20 mouse cellular contexts compared by ENCODE assay signal in the genomic region with DNA sequence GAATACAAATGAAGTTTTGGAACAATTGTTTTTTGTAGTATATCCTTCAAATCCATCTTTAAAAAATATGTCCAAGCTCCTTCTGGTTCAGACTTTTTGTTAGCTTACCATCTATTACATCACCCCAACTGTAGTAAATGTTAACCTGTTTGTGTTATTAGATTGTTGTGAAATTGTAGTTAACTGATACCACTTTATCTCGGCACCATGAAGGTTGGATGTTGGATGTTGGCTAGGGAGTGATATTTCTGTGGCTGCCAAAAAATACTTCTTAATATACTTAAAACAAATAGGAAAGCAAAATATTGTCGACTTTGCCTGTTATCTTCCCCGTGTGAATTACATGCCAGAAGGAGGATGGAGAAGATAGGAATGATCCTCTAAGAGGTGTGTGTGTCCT.
DNase-seq lines count a peak whose midpoint lies in the region; ATAC-seq and TF ChIP-seq lines count a peak whose summit lies in the region.
"Had no signal": no experiment of that assay in that cellular context is flagged by ENCODE, and none has a peak within 500 bp of the region (broad histone marks: within the 10 kb centered on the region; RNA-seq: fewer than 3 reads in every experiment).

No protein-coding gene starts in this region.

- no peak overlapping the region for H3K4me3 ChIP-seq in forebrain, embryonic 14.5 days (ENCODE audit: low read depth, low read length)
- H3K4me3 ChIP-seq in forebrain, embryonic 12.5 days (replicated peaks): no peak overlapping the region
- H3K4me3 ChIP-seq in hindbrain, embryonic 15.5 days: no peak overlapping the region
- H3K4me3 ChIP-seq in hindbrain, embryonic 10.5 days: no peak overlapping the region
- no peak overlapping the region for H3K4me3 ChIP-seq in midbrain, embryonic 16.5 days (ENCODE audit: low read depth, low read length)
- no peak overlapping the region for H3K4me3 ChIP-seq in midbrain, postnatal 0 days (ENCODE audit: low read depth, low read length)
- no peak overlapping the region for H3K4me3 ChIP-seq in hindbrain, embryonic 16.5 days (ENCODE audit: low read length)
- H3K4me3 ChIP-seq: embryonic facial prominence, embryonic 13.5 days; heart, embryonic 10.5 days had no signal

- intact Hi-C loops in heart, postnatal 25 days (cut with DNase I): no loop called here

- H3K27ac ChIP-seq in forebrain, embryonic 14.5 days (ENCODE audit: low read depth, low read length): 0 out of 2 replicates have a peak overlapping the region, but pooled peaks have one; percentile 39
- no peak overlapping the region for H3K27ac ChIP-seq in forebrain, embryonic 12.5 days
- peak overlapping the region; percentile 81 for H3K27ac ChIP-seq in hindbrain, embryonic 15.5 days (replicated peaks)
- no peak overlapping the region for H3K27ac ChIP-seq in hindbrain, embryonic 10.5 days
- peak overlapping the region; percentile 73 for H3K27ac ChIP-seq in midbrain, embryonic 16.5 days (ENCODE audit: low read length)
- H3K27ac ChIP-seq in midbrain, postnatal 0 days (ENCODE audit: low read depth, low read length): no peak overlapping the region
- H3K27ac ChIP-seq in hindbrain, embryonic 16.5 days (ENCODE audit: low read depth, low read length): peak overlapping the region; percentile 49; the same call in 1 of the 2 replicates
- H3K27ac ChIP-seq: embryonic facial prominence, embryonic 13.5 days; heart, embryonic 10.5 days had no signal

- H3K36me3 ChIP-seq in forebrain, embryonic 14.5 days (ENCODE audit: control insufficient read depth, insufficient read depth, low read length): no peaks in the 10 kb centered on the region
- no peaks in the 10 kb centered on the region for H3K36me3 ChIP-seq in forebrain, embryonic 12.5 days (replicated peaks)
- no peaks in the 10 kb centered on the region for H3K36me3 ChIP-seq in hindbrain, embryonic 15.5 days
- H3K36me3 ChIP-seq in hindbrain, embryonic 10.5 days: no peaks in the 10 kb centered on the region
- H3K36me3 ChIP-seq in midbrain, embryonic 16.5 days (ENCODE audit: control insufficient read depth, insufficient read depth, low read length): no peaks in the 10 kb centered on the region
- no peaks in the 10 kb centered on the region for H3K36me3 ChIP-seq in midbrain, postnatal 0 days (ENCODE audit: insufficient read depth, low read length)
- no peaks in the 10 kb centered on the region for H3K36me3 ChIP-seq in hindbrain, embryonic 16.5 days (ENCODE audit: control insufficient read depth, insufficient read depth, low read length)
- H3K36me3 ChIP-seq: embryonic facial prominence, embryonic 13.5 days; heart, embryonic 10.5 days had no signal

- no peak for ATAC-seq in forebrain, embryonic 14.5 days
- no peak for ATAC-seq in forebrain, embryonic 12.5 days (ENCODE audit: low FRiP score)
- no peak for ATAC-seq in hindbrain, embryonic 15.5 days (ENCODE audit: low FRiP score, low read depth)
- ATAC-seq in midbrain, embryonic 16.5 days: no peak
- no peak for ATAC-seq in midbrain, postnatal 0 days (ENCODE audit: low FRiP score)
- no peak for ATAC-seq in hindbrain, embryonic 16.5 days
- ATAC-seq: activated CD4-positive, CD25-positive, alpha-beta regulatory T cell, adult 4 months; Patski had no signal

- no peak overlapping the region for H3K4me2 ChIP-seq in forebrain, embryonic 14.5 days (ENCODE audit: low read length)
- no peak overlapping the region for H3K4me2 ChIP-seq in forebrain, embryonic 12.5 days
- H3K4me2 ChIP-seq in hindbrain, embryonic 15.5 days: no peak overlapping the region
- no peak overlapping the region for H3K4me2 ChIP-seq in midbrain, embryonic 16.5 days (ENCODE audit: low read length)
- no peak overlapping the region for H3K4me2 ChIP-seq in midbrain, postnatal 0 days (ENCODE audit: low read depth, low read length, poor library complexity, severe bottlenecking)
- H3K4me2 ChIP-seq in hindbrain, embryonic 16.5 days (ENCODE audit: low read length): no peak overlapping the region
- H3K4me2 ChIP-seq: embryonic facial prominence, embryonic 13.5 days had no signal

- H3K4me1 ChIP-seq in forebrain, embryonic 14.5 days (ENCODE audit: control insufficient read depth, insufficient read depth, low read length): peaks cover 4% of the 10 kb centered on the region; the same call in 1 of the 2 replicates
- peaks cover 8% of the 10 kb centered on the region; the same call in 1 of the 2 replicates for H3K4me1 ChIP-seq in forebrain, embryonic 12.5 days
- peaks cover 25% of the 10 kb centered on the region for H3K4me1 ChIP-seq in hindbrain, embryonic 15.5 days (replicated peaks)
- no peaks in the 10 kb centered on the region for H3K4me1 ChIP-seq in hindbrain, embryonic 10.5 days (replicated peaks)
- peaks cover 22% of the 10 kb centered on the region for H3K4me1 ChIP-seq in midbrain, embryonic 16.5 days (ENCODE audit: control insufficient read depth, insufficient read depth, low read length)
- peaks cover 11% of the 10 kb centered on the region; the same call in 1 of the 2 replicates for H3K4me1 ChIP-seq in midbrain, postnatal 0 days (ENCODE audit: insufficient read depth, low read length)
- H3K4me1 ChIP-seq in hindbrain, embryonic 16.5 days (ENCODE audit: control insufficient read depth, insufficient read depth, low read depth, low read length): peaks cover 17% of the 10 kb centered on the region

- no peaks in the 10 kb centered on the region for H3K9me3 ChIP-seq in forebrain, embryonic 14.5 days (replicated peaks; ENCODE audit: control insufficient read depth, low read length)
- no peaks in the 10 kb centered on the region for H3K9me3 ChIP-seq in forebrain, embryonic 12.5 days
- no peaks in the 10 kb centered on the region for H3K9me3 ChIP-seq in hindbrain, embryonic 15.5 days
- no peaks in the 10 kb centered on the region for H3K9me3 ChIP-seq in hindbrain, embryonic 10.5 days
- no peaks in the 10 kb centered on the region for H3K9me3 ChIP-seq in midbrain, embryonic 16.5 days (replicated peaks; ENCODE audit: control insufficient read depth, low read length, poor library complexity, severe bottlenecking)
- H3K9me3 ChIP-seq in midbrain, postnatal 0 days (ENCODE audit: low read length): no peaks in the 10 kb centered on the region
- no peaks in the 10 kb centered on the region for H3K9me3 ChIP-seq in hindbrain, embryonic 16.5 days (ENCODE audit: control insufficient read depth, low read length)
- H3K9me3 ChIP-seq: embryonic facial prominence, embryonic 13.5 days; heart, embryonic 10.5 days had no signal

- WGBS in forebrain, embryonic 14.5 days: 84% methylated on average over 3 of the region's 3 CpGs
- 91% methylated on average over 3 of the region's 3 CpGs for WGBS in forebrain, embryonic 12.5 days
- 80% methylated on average over 3 of the region's 3 CpGs for WGBS in hindbrain, embryonic 15.5 days
- WGBS in hindbrain, embryonic 10.5 days: 86% methylated on average over 3 of the region's 3 CpGs
- 87% methylated on average over 3 of the region's 3 CpGs for WGBS in midbrain, embryonic 16.5 days
- WGBS in midbrain, postnatal 0 days: 75% methylated on average over 3 of the region's 3 CpGs
- WGBS in hindbrain, embryonic 16.5 days: 75% methylated on average over 3 of the region's 3 CpGs

- no peak for TF ChIP-seq CTCF in midbrain, postnatal 0 days (IDR thresholded peaks at IDR 0.05)

- no peak for DNase-seq in forebrain, embryonic 14.5 days (ENCODE audit: low spot score)
- no peak for DNase-seq in hindbrain, embryonic 10.5 days (ENCODE audit: low spot score)
- DNase-seq in midbrain, postnatal 0 days (ENCODE audit: low spot score): no peak
- no peak for DNase-seq in heart, postnatal 25 days (ENCODE audit: low spot score)
- DNase-seq: adrenal gland, postnatal 25 days; cerebellum, adult 18-20 months; cerebellum, adult 9-11 months; cerebellum, postnatal 36 days; gastrocnemius, postnatal 10 days; heart, adult 18-20 months; heart, postnatal 10 days; kidney, adult 11 months had no signal

- H3K27me3 ChIP-seq in forebrain, embryonic 14.5 days (replicated peaks; ENCODE audit: control insufficient read depth, insufficient read depth, low read length): no peaks in the 10 kb centered on the region
- H3K27me3 ChIP-seq in forebrain, embryonic 12.5 days: no peaks in the 10 kb centered on the region
- H3K27me3 ChIP-seq in hindbrain, embryonic 15.5 days: no peaks in the 10 kb centered on the region
- no peaks in the 10 kb centered on the region for H3K27me3 ChIP-seq in hindbrain, embryonic 10.5 days (ENCODE audit: insufficient read depth, poor library complexity, severe bottlenecking)
- no peaks in the 10 kb centered on the region for H3K27me3 ChIP-seq in midbrain, embryonic 16.5 days (ENCODE audit: control insufficient read depth, insufficient read depth, low read depth, low read length)
- no peaks in the 10 kb centered on the region for H3K27me3 ChIP-seq in midbrain, postnatal 0 days (ENCODE audit: insufficient read depth, low read length)
- H3K27me3 ChIP-seq in hindbrain, embryonic 16.5 days (replicated peaks; ENCODE audit: control insufficient read depth, insufficient read depth, low read length): no peaks in the 10 kb centered on the region
- H3K27me3 ChIP-seq: embryonic facial prominence, embryonic 13.5 days; Patski had no signal

- no peak overlapping the region for H3K9ac ChIP-seq in forebrain, embryonic 14.5 days (ENCODE audit: low read length)
- H3K9ac ChIP-seq in forebrain, embryonic 12.5 days: no peak overlapping the region
- no peak overlapping the region for H3K9ac ChIP-seq in hindbrain, embryonic 15.5 days
- H3K9ac ChIP-seq in midbrain, embryonic 16.5 days (ENCODE audit: low read depth, low read length): no peak overlapping the region
- no peak overlapping the region for H3K9ac ChIP-seq in midbrain, postnatal 0 days (replicated peaks; ENCODE audit: low read length, poor library complexity, severe bottlenecking)
- H3K9ac ChIP-seq in hindbrain, embryonic 16.5 days (ENCODE audit: low read depth, low read length): no peak overlapping the region
- H3K9ac ChIP-seq: embryonic facial prominence, embryonic 13.5 days had no signal

Comparison
In these comparisons a context has a peak if more than half of its experiments do, and no peak if none do; other contexts are left out.
1. H3K27ac ChIP-seq: peak in forebrain, embryonic 14.5 days (single experiment), hindbrain, embryonic 15.5 days (single experiment), midbrain, embryonic 16.5 days (single experiment) and hindbrain, embryonic 16.5 days (single experiment); none in forebrain, embryonic 12.5 days (single experiment), hindbrain, embryonic 10.5 days (single experiment) and midbrain, postnatal 0 days (single experiment).